Mouse (Mus musculus) gastrocnemius, postnatal 10 days (tissue): ENCODE results near the gene Gm21732. TPM values are rescaled to one million over a fixed set of nuclear protein-coding genes. Genes with fewer than 3 reads are reported as not detected.
"Not testable (repeated sequence)": the region's sequence is repeated elsewhere in the genome, so short reads cannot be mapped to it uniquely, and the experiment has no call there.

Experiments
- DNase-seq: peaks from one replicate; pipeline ENCODE4 v3.0.0; 2021; ENCODE audit warnings: mixed read lengths
- long read RNA-seq, 2 experiments: library from polyadenylated mRNA; stranded (forward); transcript quantifications; one replicate each; pipeline ENCODE4 v2.0.0; 2021
- total RNA-seq, 2 experiments: library from RNA; stranded (reverse); gene quantifications; 2 replicates each; pipeline ENCODE4 v1.2.3; 2021

The Gm21732 gene
- not detected for total RNA-seq
- long read RNA-seq, experiment 1 = 0 reads
- long read RNA-seq, experiment 2 = 0 reads

DNA sequence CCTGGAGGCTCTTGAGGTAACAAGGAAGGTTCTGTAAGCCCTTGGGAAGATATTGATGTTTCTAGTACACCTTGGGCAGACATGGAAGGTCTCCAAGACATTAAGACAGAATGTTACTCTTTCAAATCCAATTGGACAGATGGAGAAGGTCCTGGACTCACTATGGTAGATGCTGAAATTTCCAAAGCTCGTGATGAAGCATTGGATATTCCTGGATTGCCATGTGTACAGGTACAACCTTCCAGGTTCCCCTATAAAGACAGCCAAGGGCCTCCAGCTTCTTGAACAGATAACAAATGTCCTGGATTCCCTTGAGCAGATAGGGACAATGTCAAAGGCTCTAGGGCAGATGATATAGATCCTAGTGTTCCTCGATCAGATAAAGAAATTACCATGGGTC lies at the start of gene Gm21732:
Gene Gm21732 (minus strand): TSS at position 101 of the 400 bp plus-strand sequence.
- DNase-seq = not testable (repeated sequence)

Other genes with a start within 250 kb of the Gm21732 start
- not detected for gene Gm20897, start 73.5 kb downstream of the Gm21732 start, total RNA-seq